Mouse (Mus musculus) urinary bladder, postnatal 0 days (tissue): ENCODE results near the gene Gc. TPM values are rescaled to one million over a fixed set of nuclear protein-coding genes. Genes with fewer than 3 reads are reported as not detected.

Experiments
- polyA plus RNA-seq: library from polyadenylated mRNA; unstranded; fragments of >200 nt; fragmentation: Nextera tagmentation; extraction: Ambion mirVana; gene quantifications from 2 replicates; pipeline ENCODE4 v1.2.1, GENCODE M21; 2015

Gc gene
- polyA plus RNA-seq: 0.58 and 3.1 TPM in 2 replicates

DNA sequence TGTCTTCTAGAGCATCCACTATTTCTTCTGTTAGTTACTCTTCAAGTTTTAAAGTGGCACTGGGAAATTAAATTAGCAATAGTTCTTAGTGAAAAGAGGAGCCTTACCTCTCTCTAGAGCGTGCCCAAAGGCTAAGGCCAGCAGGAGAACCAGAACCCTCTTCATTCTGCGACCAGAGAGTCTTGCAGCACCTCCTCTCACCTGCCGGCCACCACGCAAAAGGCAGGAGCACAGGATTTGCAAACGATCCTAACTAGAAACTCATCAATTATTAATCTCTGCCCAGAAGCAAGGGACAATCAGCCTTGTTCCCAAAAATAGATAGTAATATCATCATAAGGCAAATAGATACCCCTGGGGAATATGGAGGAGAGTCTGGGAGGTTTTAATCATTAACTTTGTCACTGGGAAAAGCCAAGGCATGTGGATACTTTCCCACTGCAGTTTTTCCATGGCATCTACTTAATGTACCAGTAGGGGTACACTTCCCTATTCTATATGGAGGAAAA lies at the start of gene Gc:
TSS of gene Gc (minus strand) at position 345 of the 509 bp plus-strand sequence.

Other genes with a start within 250 kb of the Gc start
- not detected in 2 replicates for gene Npffr2, start 69.5 kb upstream of the Gc start, polyA plus RNA-seq